Mouse (Mus musculus): ENCODE measurements around the gene Elavl4.

Gene Elavl4

DNA sequence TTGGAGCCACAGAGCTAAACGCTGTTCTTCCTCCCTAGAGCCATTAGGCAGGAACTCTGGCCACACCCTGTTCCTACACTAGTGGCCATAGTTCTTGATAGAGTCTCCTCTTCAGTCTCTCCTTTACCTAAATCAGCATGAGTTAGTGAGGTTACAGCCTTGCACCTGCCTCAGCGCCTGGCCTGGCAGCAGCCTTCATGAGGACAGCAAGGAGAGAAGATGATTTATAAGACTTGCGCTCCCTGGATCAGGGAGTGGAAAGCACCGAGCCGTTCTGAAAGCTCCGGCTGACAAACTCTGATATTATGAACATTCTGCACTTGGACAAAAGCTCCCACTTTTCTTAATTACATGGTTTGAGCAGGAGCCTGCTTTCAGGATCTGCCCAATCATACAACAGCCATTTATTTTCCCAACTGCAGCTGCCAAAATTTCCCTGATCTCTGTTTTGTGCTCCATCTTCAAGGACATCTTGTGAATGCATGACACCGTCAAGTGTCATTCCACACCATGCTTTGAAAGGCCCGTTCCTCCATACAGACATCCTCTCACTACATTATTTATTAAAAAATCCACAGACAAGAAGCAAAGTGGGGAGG, 87.3 kb downstream of the Elavl4 start:
- DNase-seq (ENCODE audit: low spot score): no peak

DNA sequence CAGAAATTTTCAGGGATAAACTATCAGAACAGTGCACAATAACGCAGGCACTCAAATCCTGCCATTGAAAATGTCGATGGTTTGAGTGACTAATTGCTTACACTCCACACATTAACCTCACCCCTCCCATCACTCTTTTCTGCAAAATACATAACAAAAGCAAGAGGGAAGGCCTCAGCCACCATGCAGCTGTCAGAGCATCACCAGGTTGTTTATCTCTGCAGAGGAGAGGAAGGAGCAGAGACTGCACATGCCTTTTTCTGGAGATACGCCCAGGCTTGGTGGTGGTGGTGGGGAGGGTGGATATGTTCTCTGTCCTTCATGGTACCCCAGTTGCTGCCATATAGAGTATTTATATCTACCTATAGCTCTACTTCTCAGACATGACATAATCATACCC, 94.3 kb downstream of the Elavl4 start:
- no peak for DNase-seq (ENCODE audit: low spot score)

- DNase-seq (ENCODE audit: low spot score): no peak
Observed at GRCm38 (mm10) chr4:110255617-110256016, 96.1 kb downstream of the Elavl4 start.

GRCm38 (mm10) chr4:110250055-110250454, 101.7 kb downstream of the Elavl4 start:
- no peak for DNase-seq (ENCODE audit: low spot score)

DNA sequence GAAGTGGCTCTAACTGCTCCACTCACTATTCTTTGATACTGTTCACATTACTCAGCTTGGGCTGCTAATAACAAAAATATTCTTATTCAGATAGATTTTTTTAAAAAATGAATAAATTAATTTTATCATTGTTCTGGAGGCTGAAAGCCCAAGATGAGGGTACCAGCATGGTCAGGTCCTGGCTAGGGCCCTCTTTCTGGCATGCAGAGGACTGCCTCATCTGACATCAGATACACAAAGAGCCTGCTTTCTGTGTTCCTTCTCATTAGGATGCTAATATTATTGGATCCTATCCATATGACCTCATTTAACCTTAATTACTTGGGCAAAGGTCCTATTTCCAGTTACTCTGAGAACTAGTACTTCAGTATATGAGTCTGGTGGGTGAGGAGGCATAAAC, 108.8 kb downstream of the Elavl4 start:
- no peak for DNase-seq (ENCODE audit: low spot score)

- no peak for DNase-seq (ENCODE audit: low spot score)
Observed at GRCm38 (mm10) chr4:110234554-110234953, 117.2 kb downstream of the Elavl4 start.

DNA sequence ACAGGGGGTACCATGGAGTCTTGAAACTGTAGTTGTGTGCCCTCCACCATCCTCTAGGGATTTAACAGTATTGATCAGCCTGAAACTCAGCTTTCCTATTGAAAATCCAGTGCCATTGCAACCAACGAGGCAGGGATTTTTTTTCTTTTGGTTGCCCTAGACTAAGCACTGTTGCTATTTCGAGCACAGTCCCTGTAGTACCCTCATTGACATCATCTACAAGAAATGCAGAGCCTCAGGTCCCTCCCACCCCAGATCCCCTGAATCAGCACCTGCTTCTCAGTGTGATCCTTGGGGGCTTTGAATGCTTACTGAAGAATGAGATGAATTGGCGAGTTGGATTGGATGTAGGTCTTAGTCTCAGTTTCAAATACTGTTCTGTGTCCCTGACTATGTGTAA, 119.4 kb downstream of the Elavl4 start:
- DNase-seq (ENCODE audit: low spot score): no peak

DNA sequence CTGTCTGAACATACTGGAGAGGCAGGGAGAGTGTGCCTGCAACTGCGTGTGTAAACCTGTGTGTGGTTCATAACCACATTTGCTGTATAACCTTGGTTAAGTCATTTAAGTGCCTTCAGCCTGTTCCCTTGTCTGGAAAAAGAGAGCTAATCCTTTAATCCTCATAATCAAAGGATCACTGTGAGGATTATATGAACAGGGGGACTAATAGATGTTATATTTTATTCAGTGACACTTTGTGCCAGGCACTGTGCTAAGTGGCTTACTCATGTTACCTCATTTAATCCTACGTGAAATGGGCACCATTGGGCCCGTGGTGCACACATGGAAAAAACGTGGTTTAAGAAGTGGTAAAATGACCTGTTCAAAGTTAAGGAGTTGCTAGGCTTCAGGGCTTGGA, 119.9 kb downstream of the Elavl4 start:
- no peak for DNase-seq (ENCODE audit: low spot score)

DNA sequence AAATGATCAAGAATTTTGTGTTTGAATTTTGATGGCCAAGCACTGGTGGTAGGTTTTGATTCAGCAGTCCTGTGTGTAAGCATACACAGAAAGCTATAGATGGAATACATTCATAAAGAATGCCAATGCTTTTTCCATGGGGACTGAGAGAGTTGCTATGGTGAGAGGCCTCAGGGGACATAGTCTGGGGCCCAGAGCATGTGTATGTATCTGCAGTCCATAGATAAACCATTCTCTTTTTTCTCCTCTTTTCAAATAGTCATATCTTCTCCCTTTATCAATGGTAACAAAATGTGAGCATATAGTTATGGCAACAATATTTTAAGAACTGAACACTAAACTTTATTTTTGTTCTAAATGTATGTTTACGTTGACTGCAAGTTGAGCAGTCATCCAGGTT, 122.1 kb downstream of the Elavl4 start:
- no peak for DNase-seq (ENCODE audit: low spot score)

DNA sequence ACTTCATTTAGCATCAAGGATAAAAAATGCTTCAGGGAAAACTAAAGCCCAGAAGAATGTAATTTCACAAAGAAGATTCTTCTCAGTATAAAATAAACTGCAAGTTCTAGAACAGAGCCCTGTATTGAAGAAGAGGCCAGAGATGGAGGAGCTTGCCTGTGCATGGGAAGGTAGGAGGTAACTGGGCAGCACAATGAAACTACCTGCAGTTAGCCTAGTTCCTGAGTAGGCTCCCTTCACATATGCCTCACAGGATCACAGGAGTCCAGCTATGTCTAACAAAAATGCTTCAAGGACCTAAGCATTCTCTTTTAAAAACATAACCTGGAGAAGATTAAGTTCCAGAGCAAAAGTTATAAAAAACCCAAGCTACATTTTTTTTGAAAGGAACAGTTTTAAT, 122.5 kb downstream of the Elavl4 start:
- no peak for DNase-seq (ENCODE audit: low spot score)

- DNase-seq (ENCODE audit: low spot score): no peak
Observed at GRCm38 (mm10) chr4:110227621-110228031, 124.1 kb downstream of the Elavl4 start.

GRCm38 (mm10) chr4:110225492-110225891, 126.2 kb downstream of the Elavl4 start:
- no peak for DNase-seq (ENCODE audit: low spot score)

- no peak for DNase-seq (ENCODE audit: low spot score)
Observed at GRCm38 (mm10) chr4:110218819-110219218, 132.9 kb downstream of the Elavl4 start.

DNA sequence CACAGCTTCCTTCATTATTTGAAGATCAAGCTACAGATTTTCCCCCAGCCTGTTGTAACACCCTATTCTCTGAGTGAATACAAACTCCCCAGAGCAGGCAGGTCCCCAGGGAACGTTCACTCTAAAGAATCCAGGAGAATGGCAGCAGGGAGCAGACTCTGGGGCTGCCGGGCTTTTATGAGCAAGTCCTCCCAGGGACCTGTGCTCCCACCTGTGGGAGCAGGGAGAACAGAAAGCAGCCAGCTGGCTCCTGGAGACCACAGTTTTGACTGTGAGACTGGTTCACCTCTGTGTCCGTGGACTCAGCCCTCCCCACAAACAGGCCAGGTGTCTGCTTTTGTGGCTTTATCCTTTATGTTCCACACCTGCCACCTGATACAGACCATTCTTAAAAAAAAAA, 134.2 kb downstream of the Elavl4 start:
- DNase-seq (ENCODE audit: low spot score): no peak

DNA sequence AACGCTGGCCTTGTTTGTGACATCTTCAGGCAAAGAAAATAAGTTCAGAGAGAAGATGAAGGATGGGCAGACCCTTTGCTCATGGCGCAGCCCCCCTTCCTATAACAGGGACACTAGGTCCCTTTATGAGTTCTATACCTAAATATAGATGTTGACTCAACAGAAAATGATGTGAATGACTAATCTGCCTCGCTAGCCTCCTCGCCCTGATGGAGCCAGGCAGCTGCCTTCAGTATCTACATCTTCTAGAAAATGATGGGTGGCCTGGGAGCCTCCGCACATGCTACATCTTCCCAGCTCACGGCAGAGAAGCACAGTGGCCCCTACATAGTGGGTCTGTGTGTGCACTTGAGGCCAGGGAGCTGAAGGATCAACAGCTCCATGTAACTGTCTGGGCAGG, 137.2 kb downstream of the Elavl4 start:
- DNase-seq (ENCODE audit: low spot score): no peak

DNA sequence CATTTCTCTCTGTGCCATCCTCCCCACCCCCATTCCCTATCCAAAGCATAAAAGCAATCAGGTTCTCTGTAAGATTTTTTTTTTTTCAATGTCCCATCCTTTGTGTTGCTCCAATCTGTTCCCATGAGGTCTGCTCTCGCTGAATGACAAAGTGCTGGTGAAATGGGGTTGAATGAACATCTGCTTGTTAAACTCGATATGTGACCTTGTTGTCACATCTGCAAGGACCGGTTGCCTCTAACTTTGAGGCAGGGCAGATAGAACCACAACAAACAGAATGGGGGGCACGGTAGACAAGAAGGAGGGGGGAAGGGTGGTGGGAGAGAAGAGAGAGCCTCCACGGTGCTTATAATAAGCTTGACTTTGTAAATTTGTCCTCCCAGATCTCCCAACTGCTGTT, 138.0 kb downstream of the Elavl4 start:
- no peak for DNase-seq (ENCODE audit: low spot score)

DNA sequence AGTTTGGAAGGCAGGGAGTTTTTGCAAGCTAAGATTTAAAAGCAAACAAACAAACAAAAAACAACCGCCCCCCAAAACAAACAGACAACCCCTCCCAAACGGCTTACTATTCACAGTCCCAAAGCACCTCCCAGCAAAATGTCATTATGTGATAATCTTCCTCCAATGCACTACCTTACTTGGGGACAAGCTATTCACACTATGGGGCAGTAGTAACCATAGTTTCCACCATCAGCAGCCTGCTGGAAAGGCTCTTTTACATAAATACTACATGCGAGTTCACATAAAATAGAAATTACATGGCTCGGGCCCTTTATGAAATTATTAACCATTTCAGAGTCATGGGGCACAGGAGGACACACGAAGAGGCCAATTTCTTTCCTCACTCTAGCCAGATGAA, 141.5 kb downstream of the Elavl4 start:
- no peak for DNase-seq (ENCODE audit: low spot score)

DNA sequence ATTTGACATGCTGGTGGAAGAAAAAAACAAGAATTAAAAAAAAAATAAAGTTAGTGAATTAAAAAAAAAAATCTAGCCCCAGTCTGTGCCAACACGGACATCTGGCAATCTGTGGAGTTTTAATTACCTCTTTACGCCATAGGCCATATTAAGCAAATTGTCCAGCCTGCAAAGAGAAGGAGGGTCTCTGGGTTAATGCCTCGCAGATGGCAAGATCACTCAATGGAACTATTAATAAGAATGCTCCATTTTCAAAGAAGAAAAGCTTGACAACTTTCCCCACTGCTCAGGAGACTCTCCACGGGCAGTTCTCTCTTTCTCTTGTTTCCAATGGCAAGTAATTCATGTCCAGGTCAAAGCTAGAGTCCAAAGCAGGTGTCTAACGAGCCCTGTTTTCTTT, 142.1 kb downstream of the Elavl4 start:
- DNase-seq (ENCODE audit: low spot score): no peak

DNA sequence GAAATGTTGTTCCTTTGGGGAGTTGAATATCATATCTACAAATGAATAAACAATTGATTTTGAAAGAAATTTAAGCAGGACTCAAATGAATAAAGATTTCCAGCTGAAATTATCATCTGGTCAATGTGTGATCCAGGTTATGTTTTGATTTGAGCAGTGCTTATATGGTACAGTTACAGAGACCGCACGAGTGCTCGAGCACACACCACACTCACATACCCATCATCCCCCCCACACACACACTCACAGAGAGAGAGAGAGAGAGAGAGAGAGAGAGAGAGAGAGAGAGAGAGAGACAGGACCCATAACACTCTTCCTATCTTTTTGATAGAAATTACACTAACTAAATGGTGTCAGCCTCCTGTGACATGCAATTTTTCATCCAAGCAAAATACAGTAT, 150.0 kb downstream of the Elavl4 start:
- no peak for DNase-seq (ENCODE audit: low spot score)

DNA sequence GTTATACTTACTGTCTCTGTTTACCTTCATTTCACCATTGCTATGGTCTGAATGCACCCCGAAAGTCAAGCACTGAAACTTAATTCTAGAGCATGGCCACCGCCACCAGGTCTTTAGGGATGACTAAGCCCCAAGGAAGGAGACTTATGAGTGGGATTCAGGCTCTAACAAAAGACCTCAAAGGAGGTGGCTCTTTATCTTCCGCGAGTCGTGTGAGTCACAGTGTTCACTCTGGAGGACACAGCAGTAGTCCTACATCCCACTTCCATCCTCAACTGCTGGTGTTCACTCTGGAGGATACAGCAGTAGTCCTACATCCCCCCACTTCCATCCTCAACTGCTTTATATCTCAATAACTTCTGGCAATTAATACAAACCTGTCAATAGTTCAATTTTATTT, 151.8 kb downstream of the Elavl4 start:
- DNase-seq (ENCODE audit: low spot score): no peak

DNA sequence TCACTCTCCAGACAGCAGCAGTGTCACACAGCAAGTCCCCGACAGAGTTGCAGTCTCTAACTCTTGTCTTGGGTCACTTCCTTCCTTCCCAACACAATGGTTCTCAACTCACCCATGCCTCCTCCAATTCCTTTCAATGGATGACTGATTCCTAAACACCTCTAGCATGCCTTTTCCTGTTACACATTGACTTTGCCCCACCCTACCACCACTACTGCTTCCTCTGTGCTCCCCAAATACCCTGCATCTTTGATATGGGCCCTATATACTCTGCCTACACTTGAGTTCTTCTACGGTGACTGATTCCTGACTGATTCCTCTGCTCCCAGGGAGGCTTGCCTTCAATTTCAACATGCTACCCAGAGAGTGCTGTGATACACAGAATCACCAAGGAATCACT, 153.1 kb downstream of the Elavl4 start:
- DNase-seq (ENCODE audit: low spot score): no peak

- DNase-seq (ENCODE audit: low spot score): no peak
Observed at GRCm38 (mm10) chr4:110177263-110177662, 174.4 kb downstream of the Elavl4 start.

DNA sequence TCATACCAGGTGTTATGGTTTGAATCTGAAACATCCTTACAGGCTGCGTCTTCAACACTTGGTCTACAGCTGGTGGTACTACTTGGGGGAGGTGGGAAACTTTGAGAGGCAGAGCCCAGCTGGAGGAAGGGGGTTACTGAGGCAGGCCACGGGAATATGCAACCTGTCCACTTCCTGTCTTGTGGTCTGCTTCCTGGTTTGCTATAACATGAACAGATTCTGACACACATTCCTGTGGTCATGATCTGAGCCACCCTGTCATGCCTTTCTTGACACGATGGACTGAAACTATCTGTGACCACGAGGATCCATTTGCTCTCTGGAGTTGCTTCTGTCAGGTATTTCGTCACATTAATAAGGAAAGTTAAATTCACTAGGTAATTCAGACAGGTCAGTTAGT, 179.7 kb downstream of the Elavl4 start:
- no peak for DNase-seq (ENCODE audit: low spot score)

- no peak for DNase-seq (ENCODE audit: low spot score)
Observed at GRCm38 (mm10) chr4:110165217-110165616, 186.5 kb downstream of the Elavl4 start.

GRCm38 (mm10) chr4:110161600-110161999, 190.1 kb downstream of the Elavl4 start:
- no peak for DNase-seq (ENCODE audit: low spot score)
